Mouse (Mus musculus) heart, adult 8-10 months (tissue): ENCODE results near the gene Glb1l. TPM values are rescaled to one million over a fixed set of nuclear protein-coding genes. Genes with fewer than 3 reads are reported as not detected.

Experiments
- DNase-seq: peaks from one replicate; pipeline ENCODE4 v3.0.0; 2022; ENCODE audit warnings: low spot score
- total RNA-seq, 4 experiments: library from RNA; stranded (reverse); gene quantifications; 2 replicates each; pipeline ENCODE4 v1.2.4; 2022

Gene Glb1l
- total RNA-seq, 4 experiments from 2014 or later: 1.1 to 4.1 (median 2.3) TPM

DNA sequence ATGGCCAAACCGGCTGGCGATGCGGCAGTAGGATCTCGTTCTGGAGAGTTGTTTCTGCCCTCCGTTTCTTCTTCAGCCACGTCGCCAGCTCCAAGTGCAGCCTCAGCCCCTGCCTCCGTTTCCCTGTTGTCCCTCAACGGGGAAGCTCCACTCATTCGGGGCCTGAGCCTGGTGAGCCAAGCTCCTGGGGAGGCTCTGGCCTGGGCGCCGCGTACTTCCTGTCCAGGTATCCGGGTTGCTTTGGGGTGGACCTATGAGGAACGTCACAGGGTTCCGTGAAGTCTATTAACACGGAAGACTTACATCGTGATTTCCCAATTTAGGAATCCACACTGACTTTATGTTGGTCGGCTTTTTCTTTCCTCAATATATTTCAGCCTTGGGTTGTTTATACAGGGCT, 18.2 kb downstream of the Glb1l start:
- no peak for DNase-seq

DNA sequence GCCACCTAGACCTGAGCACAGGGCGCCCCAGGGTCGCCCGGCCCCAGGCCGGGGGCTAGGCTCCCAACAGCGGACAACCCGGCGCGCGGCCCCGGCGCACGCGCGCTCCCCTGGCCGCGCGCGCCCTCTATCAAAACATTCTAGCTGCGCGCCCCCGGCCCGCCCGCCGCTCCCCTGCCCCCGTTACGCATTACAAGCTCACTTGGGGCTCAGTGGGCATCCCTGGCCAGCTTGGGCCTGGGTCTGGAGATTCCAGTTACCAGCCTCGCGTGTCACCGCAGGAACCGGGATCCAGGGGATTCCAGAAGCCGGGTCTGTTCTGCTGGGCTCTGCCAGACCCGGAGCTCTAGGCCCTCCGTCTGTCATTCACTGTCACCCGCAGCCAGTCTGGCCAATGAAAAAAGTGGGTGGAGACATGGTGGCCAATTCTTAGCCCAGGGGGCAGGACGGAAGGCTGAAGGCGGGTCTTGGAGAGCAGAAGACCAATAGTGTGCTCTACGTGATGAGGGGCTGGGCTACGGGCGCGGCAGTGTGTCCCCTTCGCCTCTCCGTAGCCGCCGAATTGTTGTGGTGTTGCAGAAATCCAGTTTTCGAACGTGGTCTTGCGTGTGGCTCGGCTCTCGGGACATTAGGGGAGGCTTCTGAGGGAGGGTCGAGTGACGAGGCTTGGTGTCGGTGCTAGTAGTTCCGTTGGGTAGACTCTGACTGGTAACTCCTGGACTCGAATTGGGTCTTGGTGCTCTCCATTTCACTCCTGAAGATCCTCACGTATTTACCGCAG, 18.8 kb downstream of the Glb1l start, which contains the start of the genes Ankzf1 and Atg9a:
Gene Ankzf1, plus strand, starts transcription at position 530 of the 781 bp plus-strand sequence.
Gene Atg9a, minus strand, starts transcription at position 575 of the 781 bp plus-strand sequence.
- peak; percentile 98 for DNase-seq

DNA sequence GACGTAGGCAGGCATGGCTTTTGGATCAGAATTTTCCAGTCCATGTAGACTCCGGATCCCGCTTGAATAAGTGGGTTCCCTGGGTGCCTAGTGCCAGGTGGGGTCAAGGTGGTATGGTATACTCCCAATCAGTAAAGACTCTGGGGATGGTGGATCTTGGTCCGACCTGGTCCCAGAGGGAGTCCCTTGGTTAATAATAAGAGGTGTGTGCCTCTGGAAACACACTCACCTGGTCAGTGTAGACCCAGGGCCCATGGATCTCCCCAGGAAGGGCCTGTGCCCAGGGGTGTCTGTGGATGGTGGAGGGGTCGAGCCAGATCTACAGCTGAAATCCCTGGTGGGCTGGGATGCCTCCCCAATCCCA, 19.4 kb downstream of the Glb1l start:
- DNase-seq: no peak

DNA sequence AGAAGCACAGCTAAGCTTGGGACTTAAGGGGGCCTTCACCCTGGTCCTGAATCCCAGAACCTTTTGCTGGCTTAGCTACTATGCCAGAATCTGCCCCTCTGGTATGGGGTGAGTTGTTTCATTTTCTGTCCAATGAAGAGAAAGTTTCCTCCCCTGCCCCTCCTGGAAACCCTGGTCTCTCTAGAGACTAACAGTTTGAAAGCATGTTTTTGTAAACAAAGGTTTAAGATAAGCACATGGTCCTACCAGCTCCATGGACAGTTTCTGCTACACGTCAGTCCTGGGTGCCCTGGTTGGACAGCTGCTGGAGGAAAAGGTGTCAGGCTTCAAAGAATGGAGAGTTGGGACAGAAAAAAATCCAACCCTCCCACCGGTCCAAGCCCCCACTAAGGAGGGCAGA, 20.0 kb downstream of the Glb1l start:
- DNase-seq: no peak

DNA sequence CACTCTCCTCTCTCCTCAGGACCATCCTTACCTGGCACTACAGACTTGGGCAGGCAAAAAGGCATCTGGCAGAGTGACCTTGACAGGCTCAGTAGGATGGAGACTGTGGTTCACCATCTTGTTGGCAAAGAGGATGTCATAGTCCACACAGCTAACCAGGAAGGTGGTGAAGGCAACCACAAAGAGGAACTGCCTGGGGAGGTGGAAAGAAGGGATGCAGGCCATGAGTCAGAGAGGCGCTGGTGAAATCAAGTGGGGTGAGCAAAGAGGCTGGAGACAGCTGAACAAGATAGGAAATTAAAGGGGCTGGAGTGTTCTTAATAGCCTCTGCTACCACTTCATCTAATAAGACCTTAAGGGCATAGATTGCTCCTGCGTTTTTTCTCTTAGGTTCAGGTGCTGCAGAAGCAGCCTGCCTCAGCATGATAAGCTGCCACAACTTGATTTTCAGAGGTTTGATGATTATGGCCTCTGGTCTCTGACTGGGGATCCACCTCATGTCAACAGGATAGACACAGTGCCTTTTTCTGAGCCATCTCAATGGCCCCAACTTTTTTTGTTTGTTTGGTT, 22.6 kb downstream of the Glb1l start:
- DNase-seq: no peak

DNA sequence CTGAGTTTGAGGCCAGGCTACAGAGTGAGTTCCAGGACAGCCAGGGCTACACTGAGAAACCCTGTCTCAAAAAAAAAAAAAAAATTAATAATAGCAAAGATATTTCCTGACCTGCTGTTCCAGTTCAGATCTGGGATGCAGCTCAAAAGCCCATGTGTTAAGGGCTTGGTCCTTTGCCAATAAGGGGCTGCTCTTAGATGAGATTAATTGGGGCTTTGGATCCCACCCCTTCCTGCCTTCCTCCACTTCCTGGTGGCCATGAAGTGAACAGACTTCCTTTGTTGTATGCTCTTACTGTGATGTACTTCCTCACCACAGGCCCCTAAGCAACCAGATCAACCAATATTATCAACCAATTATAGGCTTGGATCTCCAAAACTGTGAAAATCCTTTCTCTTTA, 23.5 kb downstream of the Glb1l start:
- no peak for DNase-seq

DNA sequence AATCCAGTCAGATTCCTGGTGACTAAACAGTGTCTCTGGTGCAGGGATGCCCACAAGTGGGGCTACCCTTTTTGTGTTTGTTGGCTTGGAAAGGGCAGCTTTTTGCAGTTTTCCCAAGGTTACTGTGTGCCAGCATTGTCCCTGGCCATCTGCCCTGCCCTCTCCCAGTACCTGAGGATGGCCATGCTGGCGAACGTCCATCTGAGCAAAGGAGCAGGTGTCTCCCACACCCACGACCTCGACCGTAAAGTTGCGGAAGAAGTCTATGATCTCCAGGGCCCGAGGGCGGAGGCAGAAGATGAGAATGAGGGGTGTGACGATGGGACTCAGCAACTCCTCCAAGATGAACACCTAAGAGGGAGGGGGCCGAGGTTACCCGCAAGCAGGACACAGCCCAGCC, 25.1 kb downstream of the Glb1l start:
- DNase-seq: no peak

DNA sequence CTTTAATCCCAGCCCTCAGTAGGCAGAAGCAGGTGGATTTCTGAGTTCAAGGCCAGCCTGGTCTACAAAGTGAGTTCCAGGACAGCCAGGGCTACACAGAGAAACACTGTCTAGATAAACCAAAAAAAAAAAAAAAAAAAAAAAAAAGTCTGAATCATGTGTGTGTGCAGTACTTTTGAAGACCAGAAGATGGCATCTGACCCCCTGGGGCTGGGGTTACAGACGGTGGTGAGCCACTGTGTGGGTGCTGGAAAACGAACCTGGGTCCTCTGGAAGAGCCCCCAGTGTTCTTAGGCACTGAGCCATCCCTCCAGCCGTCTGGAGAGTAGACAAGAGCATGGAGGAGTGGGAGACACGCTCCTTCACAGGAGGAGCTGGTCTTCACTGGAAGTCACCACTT, 28.5 kb downstream of the Glb1l start:
- no peak for DNase-seq

DNA sequence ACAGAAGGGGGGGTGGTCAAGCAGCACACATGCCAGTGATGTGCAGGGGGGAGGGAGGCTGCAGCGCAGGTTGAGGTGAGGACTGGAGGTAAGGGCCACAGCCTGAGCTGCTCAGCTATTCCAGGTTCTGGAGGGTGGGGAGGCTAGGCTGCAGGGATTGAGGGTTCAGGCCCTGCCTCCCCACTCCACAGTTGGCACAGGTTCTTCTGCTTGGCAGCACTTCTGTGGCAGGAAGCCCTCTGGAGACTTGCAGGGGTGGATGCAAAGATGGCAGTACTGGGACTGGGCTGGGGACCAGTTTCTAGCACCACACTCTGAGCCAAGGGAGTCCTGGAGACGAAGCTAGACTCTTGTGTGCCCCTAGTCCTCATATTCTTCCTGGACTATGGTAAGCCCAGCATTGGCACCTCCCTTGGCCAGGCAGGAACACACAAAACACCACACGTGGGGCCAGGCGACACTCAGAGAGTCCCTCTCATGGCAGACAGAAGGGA, 29.2 kb downstream of the Glb1l start:
- no peak for DNase-seq

DNA sequence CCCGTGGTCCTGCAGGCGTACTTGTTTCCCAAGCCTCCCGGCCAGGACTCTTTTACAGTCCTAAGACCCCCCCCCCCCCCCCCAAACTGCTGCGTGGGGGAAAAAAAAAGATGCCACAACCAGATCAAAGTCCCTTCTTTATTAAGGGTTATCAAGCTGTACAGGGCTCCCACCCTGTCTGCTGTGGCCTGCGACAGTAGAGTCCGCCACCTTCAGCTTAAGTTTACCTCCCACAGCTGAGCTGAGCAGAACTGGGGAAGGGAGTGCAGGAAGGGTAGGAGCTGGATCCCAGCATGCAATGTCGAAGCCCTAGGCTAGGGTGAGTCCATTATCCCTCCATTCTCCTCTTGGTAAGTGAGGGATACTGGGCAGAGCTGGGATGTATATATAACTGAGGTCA, 29.9 kb downstream of the Glb1l start:
- no peak for DNase-seq

DNA sequence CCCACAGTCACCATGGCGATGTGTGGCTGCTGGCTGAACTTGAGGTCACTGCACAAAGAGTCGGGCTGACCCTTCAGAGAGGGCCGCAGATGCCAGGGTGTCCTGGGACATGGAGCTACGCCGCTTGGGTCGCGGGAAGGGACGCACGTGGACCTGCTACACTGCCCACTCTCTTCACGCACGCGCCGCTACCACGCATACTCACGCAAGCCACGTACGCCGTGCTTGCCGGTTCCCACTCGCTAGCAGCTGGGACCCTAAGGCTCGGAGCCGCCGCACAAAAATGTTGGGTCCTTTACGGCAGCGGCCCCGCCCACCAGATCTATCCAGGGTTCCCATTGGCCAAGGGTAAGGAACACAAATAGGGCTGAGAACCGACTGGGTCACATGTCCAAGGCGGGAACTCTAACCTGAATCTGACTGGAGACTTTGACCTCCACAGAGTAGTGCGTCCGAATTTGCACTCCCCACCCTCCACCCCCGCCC, 30.5 kb downstream of the Glb1l start, which contains the start of gene Abcb6:
Gene Abcb6, minus strand, starts transcription at position 288 of the 486 bp plus-strand sequence.
- DNase-seq: peak; percentile 88

DNA sequence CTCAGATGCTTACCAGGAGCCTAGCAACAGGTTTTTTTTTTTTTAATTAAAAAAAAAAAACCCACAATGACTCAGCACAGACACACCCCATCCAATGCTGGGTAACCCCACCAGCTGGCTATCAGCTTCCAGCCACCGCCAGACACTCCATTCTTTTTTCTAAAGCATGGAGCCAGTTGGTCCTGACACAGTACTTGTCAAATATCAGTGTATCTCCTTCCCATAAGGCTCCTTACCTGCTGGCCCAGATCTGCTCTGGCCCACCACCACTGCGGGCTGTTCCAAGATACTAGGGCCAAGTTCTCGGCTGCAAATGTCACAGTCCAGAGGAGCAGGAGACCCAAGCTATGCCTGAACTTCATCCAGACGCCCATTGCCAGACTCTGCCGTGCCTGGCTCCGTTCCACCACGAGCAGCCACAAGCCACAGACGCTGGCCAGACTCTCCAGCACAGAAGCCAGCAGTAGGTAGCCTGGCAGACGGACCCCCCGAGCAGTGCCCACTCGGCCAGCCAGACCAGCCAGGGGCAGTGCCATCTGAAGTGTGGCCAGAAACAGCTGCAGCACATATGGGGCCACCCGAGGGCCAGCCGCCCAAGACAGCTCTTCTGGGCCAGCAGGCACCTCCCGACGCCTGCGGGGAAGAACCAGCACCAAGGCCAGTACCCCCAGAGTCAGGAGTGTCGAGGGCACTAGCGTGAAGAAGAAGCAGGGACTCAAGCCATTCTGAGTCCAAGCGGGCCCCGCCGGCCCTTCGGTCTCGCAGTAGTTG, 31.1 kb downstream of the Glb1l start:
- peak; percentile 27 for DNase-seq

DNA sequence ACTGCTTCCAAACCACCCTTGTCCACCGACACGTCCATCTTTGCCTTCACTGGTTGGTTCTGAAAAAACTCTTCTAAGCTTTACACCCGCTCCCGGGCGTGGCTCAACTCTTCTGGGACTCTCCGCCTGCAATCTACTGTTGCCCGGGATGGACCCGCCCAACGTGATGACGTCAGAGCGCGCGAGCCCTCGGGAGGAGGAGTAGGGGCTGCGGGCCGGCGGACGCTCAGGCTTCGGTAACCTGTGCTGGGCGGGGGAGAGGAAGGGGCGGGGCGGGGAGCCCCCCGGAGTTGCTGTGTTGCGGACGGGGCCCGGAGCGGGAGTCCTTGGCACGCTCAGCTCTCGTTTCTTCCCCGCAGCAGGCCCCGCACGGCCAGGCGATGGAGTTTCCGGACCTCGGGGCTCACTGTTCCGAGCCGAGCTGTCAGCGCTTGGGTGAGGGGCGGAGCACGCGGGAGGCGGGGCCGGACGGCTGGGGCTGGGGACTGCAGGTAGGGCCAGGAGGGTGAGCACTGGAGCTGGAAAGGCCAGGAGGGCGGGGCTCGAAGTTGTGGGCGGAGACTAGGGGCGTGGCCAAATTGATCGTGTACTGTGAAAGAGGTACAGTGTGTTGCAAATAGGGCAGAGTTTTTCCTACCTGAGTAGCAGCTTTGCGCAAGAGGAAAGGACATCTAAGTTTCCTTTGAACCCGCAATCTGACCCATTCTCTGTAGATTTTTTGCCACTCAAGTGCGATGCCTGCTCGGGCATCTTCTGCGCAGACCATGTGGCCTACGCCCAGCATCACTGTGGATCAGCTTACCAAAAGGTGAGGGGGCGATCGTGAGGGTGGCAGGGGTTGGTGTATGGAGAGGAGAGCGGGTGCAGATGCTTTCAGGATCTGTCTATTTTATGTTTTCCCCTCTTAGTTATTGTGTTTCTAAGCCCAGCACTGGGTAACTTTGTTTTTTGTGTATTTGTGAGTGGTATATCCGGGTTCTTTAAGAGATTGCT, 41.8 kb downstream of the Glb1l start, which contains the start of gene Zfand2b:
Gene Zfand2b, plus strand, starts transcription at position 175 of the 993 bp plus-strand sequence.
- peak; percentile 96 for DNase-seq

DNA sequence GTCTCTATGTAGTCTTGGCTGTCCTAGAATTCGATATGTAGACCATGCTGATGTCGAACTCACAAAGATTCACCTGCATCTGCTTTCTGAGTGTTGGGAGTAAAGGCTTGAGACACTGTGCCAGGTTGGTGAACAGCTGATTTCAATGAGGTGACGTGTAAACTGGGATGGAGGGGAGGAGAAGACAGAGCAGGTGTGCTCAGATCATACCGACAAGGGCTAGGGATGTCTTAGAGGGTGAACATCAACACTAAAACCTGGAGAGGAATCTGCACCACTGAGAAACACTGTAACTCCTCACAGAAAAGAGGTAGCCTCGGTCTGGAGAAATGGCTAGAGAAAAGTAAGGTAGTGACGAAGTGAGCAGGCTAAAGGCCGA, 42.5 kb downstream of the Glb1l start:
- DNase-seq: no peak

DNA sequence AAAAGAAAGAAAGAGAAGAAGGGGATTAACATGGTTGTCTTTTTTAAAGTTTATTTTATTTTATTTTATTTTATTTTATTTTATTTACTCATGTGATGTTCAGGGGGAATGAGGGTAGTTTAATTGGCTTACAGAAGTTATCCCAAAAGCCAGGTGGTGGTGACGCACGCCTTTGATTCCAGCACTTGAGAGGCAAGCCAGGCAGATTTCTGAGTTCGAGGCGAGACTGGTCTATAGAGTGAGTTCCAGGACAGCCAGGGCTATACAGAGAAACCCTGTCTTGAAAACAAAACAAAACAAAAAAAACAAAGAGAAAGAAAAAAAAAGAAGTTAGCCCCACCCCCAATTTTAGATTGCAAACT, 50.4 kb downstream of the Glb1l start:
- no peak for DNase-seq

DNA sequence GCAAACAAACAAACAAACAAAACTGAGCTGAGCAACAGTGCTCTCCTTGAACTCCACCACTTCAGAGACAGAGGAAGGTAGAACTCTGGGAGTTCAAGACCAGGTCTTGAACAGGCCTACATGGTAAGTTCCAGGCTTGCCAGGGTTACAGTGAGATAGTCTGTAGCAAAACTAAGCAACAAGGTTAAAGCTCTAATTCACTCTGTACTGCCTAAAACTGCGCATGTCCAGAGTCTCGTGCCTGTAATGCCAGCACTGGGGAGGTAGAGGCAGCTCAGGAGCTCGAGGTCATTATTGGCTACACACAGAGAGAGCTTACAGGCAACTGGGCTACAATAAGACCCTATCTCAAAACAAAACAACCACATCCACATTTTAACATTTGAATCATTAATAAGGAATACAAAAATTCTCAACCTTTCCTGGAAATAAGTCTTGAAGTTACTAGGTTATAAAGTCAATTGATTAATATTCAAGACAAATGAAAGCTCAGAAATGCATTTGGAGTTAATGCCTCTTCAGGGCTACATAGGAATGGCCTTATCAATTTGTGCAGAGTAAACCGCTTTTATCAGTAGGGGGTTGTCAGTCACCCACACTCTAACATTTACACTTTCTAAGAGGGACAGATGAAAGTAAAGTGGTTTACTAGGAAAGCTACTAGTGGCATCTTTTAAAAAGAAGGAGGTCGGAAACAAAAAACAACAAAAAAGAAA, 50.9 kb downstream of the Glb1l start:
- DNase-seq: no peak

DNA sequence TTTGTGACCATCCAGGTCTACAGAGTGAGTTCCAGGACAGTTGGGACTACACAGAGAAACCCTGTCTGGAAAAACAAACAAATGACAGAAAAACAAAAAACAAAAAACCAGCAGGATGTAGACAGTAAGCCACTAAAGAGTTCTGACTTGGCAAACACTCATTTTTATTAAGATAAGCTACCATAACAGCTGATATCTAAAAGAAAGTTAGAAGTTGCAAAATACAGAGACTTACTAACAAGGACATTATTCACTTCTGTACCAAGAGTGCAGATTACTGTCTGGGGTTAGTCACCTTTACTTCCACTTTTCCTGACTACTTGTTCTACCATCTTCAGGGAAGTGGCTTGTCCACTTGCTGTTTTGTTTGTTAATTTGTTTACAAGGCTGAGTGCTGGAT, 51.6 kb downstream of the Glb1l start:
- no peak for DNase-seq

DNA sequence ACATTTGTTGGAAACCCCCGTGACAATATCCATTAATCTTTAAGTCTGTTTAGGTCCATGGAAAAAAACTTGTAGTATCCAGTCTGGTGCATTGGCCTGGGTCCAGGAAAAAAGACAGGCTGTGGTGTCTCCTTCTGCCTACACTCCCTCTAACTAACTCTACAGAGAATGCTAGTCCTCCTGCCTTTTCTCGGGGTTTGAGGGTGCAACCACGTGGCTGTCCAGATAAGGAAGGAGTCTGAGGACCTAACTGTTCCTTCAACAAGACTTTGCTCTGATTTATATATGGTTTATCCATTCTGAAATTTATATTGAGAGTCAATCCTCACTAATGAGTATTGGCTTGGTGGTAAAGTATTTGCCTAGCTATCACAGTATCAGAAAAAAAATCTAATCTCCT, 54.8 kb downstream of the Glb1l start:
- DNase-seq: no peak

DNA sequence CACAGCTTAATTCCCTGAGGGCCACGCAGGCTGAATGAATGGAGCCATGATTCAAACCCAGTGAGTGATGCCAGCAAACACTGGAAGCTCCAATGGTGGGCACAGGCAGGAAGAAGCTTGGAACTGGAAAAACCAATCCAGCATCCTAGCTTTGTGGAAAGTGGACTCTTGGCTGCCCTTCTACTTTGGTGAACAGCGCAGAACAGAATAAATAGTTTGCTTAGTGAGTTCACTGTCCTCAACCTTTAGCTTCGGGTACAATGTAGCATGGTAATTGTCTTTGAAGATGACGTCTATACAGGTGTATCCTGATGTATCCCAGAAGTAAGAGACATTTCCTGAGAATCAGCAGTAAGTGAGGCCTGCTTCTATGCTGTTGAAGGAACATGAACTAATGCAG, 61.9 kb downstream of the Glb1l start:
- DNase-seq: no peak
